Mouse (Mus musculus) B cell, adult (primary cell): ENCODE results near the gene Dnajc3. TPM values are rescaled to one million over a fixed set of nuclear protein-coding genes. Genes with fewer than 3 reads are reported as not detected.

Experiments used
- total RNA-seq: library from RNA; stranded (reverse); gene quantifications from 4 replicates; pipeline ENCODE4 v1.2.4, GENCODE M21; 2023; ENCODE audit not compliant: inconsistent age

The Dnajc3 gene
- 25.6 to 26.8 TPM (median 26.6 TPM) in 4 replicates for total RNA-seq

DNA sequence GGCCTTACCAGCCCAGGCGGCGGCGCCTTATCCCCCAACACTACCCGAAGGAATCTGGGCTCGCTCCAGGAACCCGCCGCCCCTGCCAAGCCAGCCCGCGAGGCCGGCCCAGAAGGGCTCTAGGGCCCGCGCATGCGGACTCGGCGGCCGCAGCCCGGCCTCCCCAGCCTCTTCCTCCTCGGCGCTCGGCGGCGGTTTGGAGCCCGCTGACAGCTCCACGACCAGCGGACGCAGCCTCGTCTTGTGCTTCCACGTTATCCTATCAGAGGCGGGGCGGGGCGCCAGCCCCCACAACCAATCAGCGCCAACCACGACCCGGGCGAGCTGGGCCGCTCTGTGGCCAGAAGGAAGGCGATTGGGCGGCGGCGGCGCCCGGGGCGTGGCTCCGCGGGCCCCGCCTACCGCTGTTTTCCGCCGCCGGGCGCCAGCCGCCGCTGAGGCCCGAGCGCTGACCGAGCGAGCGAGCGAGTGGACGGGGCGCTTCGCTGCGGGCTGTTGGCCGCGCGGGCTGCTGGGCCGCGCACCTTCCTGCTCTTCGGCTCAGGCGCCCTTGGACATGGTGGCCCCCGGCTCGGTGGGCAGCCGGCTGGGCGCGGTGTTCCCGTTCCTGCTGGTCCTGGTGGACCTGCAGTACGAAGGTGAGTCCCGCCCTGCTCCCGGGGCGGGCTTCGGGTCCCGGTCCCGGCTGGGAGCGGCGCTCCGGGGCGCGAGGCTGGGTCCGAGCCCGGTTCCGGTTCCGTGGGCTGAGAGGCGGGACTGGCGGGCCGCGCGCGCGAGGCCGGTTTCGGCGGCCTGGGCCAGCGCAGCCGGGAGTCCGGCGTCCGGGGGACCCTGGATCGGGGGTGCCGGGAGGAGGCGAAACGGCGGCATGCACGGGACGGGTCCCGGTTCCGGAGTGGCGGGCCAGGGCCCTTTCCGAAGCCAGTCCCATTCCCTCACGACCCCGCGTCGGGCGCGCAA lies at the start of gene Dnajc3:
TSS of gene Dnajc3 (plus strand) at position 444 of the 960 bp plus-strand sequence.

DNA sequence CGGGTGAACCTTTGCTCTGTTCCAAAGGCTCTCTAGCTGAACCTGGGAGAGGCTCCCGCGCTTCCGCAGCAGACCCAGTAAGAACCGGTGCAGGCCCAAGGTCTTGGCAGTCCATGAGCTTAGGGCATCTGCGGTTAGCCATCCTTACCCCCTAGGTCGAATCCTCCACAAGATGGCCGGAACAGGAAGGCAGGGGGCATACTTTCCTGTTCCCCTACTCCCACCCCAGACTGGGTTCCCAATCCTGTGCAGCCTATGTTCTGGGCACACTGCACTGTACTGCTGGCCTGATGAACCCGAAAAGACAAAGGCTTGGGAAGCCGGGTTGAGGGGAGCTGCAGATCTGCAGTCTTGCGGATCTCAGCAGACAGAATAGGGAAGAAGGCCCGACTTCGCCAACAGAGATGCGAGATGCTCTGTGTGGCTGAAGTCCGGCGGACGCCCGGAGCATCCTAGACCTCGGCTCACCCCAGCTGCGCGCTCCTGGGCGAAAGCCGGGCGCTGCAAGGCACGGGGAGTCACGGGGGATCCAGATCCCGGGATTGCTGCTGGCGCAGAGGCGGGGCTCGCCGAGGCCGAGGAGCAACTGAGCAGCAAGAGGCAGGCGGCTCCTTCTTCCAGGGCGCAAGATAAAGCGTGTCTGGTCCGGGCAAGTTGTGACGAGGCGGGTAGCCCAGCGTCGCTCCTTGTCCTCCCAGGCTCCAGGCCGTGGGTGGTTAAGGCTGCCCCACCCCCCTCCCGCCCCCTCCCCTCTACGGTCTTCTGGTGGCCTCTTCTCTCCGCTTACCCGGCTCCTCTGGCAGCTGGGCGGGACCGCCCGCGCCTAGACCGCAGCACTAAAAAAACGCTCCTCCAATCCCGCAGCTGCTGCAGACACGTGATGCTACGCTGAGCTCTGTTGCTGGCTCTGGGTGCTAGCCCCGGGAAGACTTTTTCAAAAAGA lies 12.8 kb upstream of the Dnajc3 start, which contains the start of gene Dzip1:
TSS of gene Dzip1 (minus strand) at position 788 of the 943 bp plus-strand sequence.

Other genes starting within 250 kb of the Dnajc3 start
- 12.5 to 16.2 TPM (median 15.7 TPM) in 4 replicates for gene Abcc4, start 231.8 kb upstream of the Dnajc3 start, total RNA-seq
- gene Cldn10, start 150.1 kb upstream of the Dnajc3 start, total RNA-seq = 1.4 to 3.1 TPM (median 2.0 TPM) in 4 replicates
- 0.78 to 1.3 TPM (median 1.1 TPM) in 4 replicates for gene Dzip1, start 12.5 kb upstream of the Dnajc3 start, total RNA-seq
- gene Uggt2, start 161.5 kb downstream of the Dnajc3 start, total RNA-seq = 2.7 to 5.2 TPM (median 3.6 TPM) in 4 replicates
- not detected in 4 replicates for gene Hs6st3, start 200.4 kb downstream of the Dnajc3 start, total RNA-seq